Mouse (Mus musculus) cortical plate, adult 2 months (tissue): ENCODE data around the gene Calb2. TPM values are rescaled to one million over a fixed set of nuclear protein-coding genes. Genes with fewer than 3 reads are reported as not detected.

Experiments used
- H3K27ac ChIP-seq: fragments of 200-500 bp; 2 replicates; pipeline ENCODE4 v1.5.1; 2012; ENCODE audit warnings: low read length, control low read depth, inconsistent platforms; ENCODE audit not compliant: insufficient read depth
- H3K4me1 ChIP-seq: fragments of 200-500 bp; 2 replicates; pipeline ENCODE4 v1.6.1; 2011; ENCODE audit warnings: low read length; ENCODE audit not compliant: control insufficient read depth, insufficient read depth
- H3K4me3 ChIP-seq: fragments of 200-500 bp; 2 replicates; pipeline ENCODE4 v1.5.1; 2011; ENCODE audit warnings: mild to moderate bottlenecking, low read length, control low read depth; ENCODE audit not compliant: insufficient read depth
- CTCF ChIP-seq: fragments of 200-500 bp; IDR thresholded peaks from 2 replicates; pipeline ENCODE4 v1.5.1; 2011; ENCODE audit warnings: mild to moderate bottlenecking, control low read depth, low read length; ENCODE audit not compliant: insufficient read depth; ENCODE audit errors: extremely low read depth
- POLR2A ChIP-seq: fragments of 200-500 bp; IDR thresholded peaks from 2 replicates; pipeline ENCODE4 v1.6.1; 2011; ENCODE audit warnings: mild to moderate bottlenecking, low read length, control low read depth; ENCODE audit not compliant: insufficient read depth; ENCODE audit errors: extremely low read depth
- polyA plus RNA-seq: library from polyadenylated mRNA; depleted of rRNA; stranded (reverse); fragments of >200 nt; gene quantifications from 2 replicates; pipeline ENCODE4 v1.2.3, GENCODE M21; 2012; rRNA removed

The Calb2 gene
- polyA plus RNA-seq: 14.4 and 15.3 TPM in 2 replicates

- no peak within 1 kb of the TSS for H3K4me3 ChIP-seq
- no peaks in the 10 kb centered on the region for H3K4me1 ChIP-seq
- H3K27ac ChIP-seq: no peak within 1 kb of the TSS
- TF ChIP-seq POLR2A (no peak), CTCF (peak; percentile 42)
Measured at GRCm38 (mm10) chr8:110168046-110168445, at the start of gene Calb2. Gene Calb2 (minus strand): TSS chr8:110168210.

GRCm38 (mm10) chr8:110217681-110218131, 49.7 kb upstream of the Calb2 start:
- no peak for TF ChIP-seq CTCF
- TF ChIP-seq POLR2A: peak; percentile 40; the same call in 1 of the 2 replicates
- peak overlapping the region; percentile 43 for H3K4me3 ChIP-seq
- peaks cover 5% of the 10 kb centered on the region; the same call in 1 of the 2 replicates for H3K4me1 ChIP-seq
- H3K27ac ChIP-seq: no peak overlapping the region

GRCm38 (mm10) chr8:110217198-110217597, 49.2 kb upstream of the Calb2 start:
- Histone ChIP-seq H3K4me3 (peak overlapping the region; percentile 43; the same call in 1 of the 2 replicates), H3K27ac (no peak overlapping the region), H3K4me1 (peaks cover 5% of the 10 kb centered on the region; the same call in 1 of the 2 replicates)
- no peak for TF ChIP-seq CTCF
- TF ChIP-seq POLR2A: no peak

GRCm38 (mm10) chr8:110216253-110216652, 48.2 kb upstream of the Calb2 start:
- Histone ChIP-seq H3K4me3 (no peak overlapping the region), H3K27ac (no peak overlapping the region), H3K4me1 (peaks cover 5% of the 10 kb centered on the region; the same call in 1 of the 2 replicates)
- no peak for TF ChIP-seq POLR2A

- no peak for TF ChIP-seq POLR2A
- TF ChIP-seq CTCF: no peak
- H3K27ac ChIP-seq: no peak within 1 kb of the TSS
- H3K4me1 ChIP-seq: peaks cover 5% of the 10 kb centered on the region; the same call in 1 of the 2 replicates
- no peak within 1 kb of the TSS for H3K4me3 ChIP-seq
Measured at GRCm38 (mm10) chr8:110215365-110215764, 47.4 kb upstream of the Calb2 start, which contains the start of gene Cmtr2. Gene Cmtr2 (plus strand): TSS chr8:110215665.

GRCm38 (mm10) chr8:110201806-110202205, 33.8 kb upstream of the Calb2 start:
- H3K27ac ChIP-seq: no peak overlapping the region
- TF ChIP-seq POLR2A (no peak), CTCF (peak; percentile 53; the same call in 1 of the 2 replicates)
- no peak overlapping the region for H3K4me3 ChIP-seq
- no peaks in the 10 kb centered on the region for H3K4me1 ChIP-seq

GRCm38 (mm10) chr8:110196678-110197077, 28.7 kb upstream of the Calb2 start:
- Histone ChIP-seq H3K4me3 (no peak overlapping the region), H3K4me1 (no peaks in the 10 kb centered on the region), H3K27ac (no peak overlapping the region)
- TF ChIP-seq CTCF (no peak), POLR2A (no peak)

GRCm38 (mm10) chr8:110188961-110189750, 21.1 kb upstream of the Calb2 start:
- H3K27ac ChIP-seq: no peak overlapping the region
- H3K4me1 ChIP-seq: no peaks in the 10 kb centered on the region
- no peak overlapping the region for H3K4me3 ChIP-seq
- TF ChIP-seq CTCF (no peak), POLR2A (no peak)

- H3K27ac ChIP-seq: no peak overlapping the region
- H3K4me1 ChIP-seq: peaks cover 1% of the 10 kb centered on the region; the same call in 1 of the 2 replicates
- TF ChIP-seq POLR2A (no peak), CTCF (no peak)
- H3K4me3 ChIP-seq: no peak overlapping the region
Measured at GRCm38 (mm10) chr8:110185538-110185937, 17.5 kb upstream of the Calb2 start.

GRCm38 (mm10) chr8:110183748-110184147, 15.7 kb upstream of the Calb2 start:
- no peak for TF ChIP-seq CTCF
- TF ChIP-seq POLR2A: no peak

More at GRCm38 (mm10) chr8:110183748-110184147, 15.7 kb upstream of the Calb2 start:
- H3K27ac ChIP-seq: no peak overlapping the region
- no peak overlapping the region for H3K4me3 ChIP-seq
- H3K4me1 ChIP-seq: peaks cover 1% of the 10 kb centered on the region; the same call in 1 of the 2 replicates
